Mouse (Mus musculus) intestine, embryonic 15.5 days (tissue): ENCODE data around the gene Cyth1. TPM values are rescaled to one million over a fixed set of nuclear protein-coding genes. Genes with fewer than 3 reads are reported as not detected.

Experiments
- ATAC-seq: fragments of 200-750 bp; cut with Nextera tagmentation; 2 replicates; pipeline ENCODE4 v1.8.0; 2017; ENCODE audit warnings: moderate TSS enrichment, moderate library complexity
- H3K27ac ChIP-seq: fragments of 300-500 bp; sonication (generic); 2 replicates; pipeline ENCODE4 v1.5.1; 2015; ENCODE audit warnings: mild to moderate bottlenecking, inconsistent platforms
- H3K27me3 ChIP-seq: fragments of 300-500 bp; sonication (generic); replicated peaks from 2 replicates; pipeline ENCODE4 v1.6.1; 2015; ENCODE audit warnings: inconsistent platforms
- H3K36me3 ChIP-seq: fragments of 300-500 bp; sonication (generic); 2 replicates; pipeline ENCODE4 v1.6.1; 2015; ENCODE audit warnings: inconsistent platforms
- H3K4me1 ChIP-seq: fragments of 300-500 bp; sonication (generic); replicated peaks from 2 replicates; pipeline ENCODE4 v1.6.1; 2015; ENCODE audit warnings: inconsistent platforms
- H3K4me2 ChIP-seq: fragments of 300-500 bp; sonication (generic); replicated peaks from 2 replicates; pipeline ENCODE4 v1.6.1; 2015; ENCODE audit warnings: mild to moderate bottlenecking, inconsistent platforms
- H3K4me3 ChIP-seq: fragments of 300-500 bp; sonication (generic); replicated peaks from 2 replicates; pipeline ENCODE4 v1.5.1; 2015; ENCODE audit warnings: inconsistent platforms
- H3K9ac ChIP-seq: fragments of 300-500 bp; sonication (generic); 2 replicates; pipeline ENCODE4 v1.6.1; 2015; ENCODE audit warnings: inconsistent platforms
- H3K9me3 ChIP-seq: fragments of 300-500 bp; sonication (generic); 2 replicates; pipeline ENCODE4 v1.6.1; 2016; ENCODE audit warnings: inconsistent platforms
- WGBS: fragments of 180-500 bp; shearing (Covaris S2); methylation state at CpG from one replicate; pipeline ENCODE4 v1.1.7; 2015; 5-methylcytosine and 5-hydroxymethylcytosine counted together
- polyA plus RNA-seq: library from polyadenylated mRNA; unstranded; fragments of >200 nt; fragmentation: Nextera tagmentation; extraction: Ambion mirVana; gene quantifications from 2 replicates; pipeline ENCODE4 v1.2.1, GENCODE M21; 2015

Cyth1 gene
- polyA plus RNA-seq, 1 experiment from 2014 or later = 12.1 TPM

- no peak overlapping the region for H3K4me2 ChIP-seq
- no peak overlapping the region for H3K9ac ChIP-seq
- peaks cover 16% of the 10 kb centered on the region for H3K4me1 ChIP-seq
- no peaks in the 10 kb centered on the region for H3K27me3 ChIP-seq
- no peak overlapping the region for H3K4me3 ChIP-seq
- no peak overlapping the region for H3K27ac ChIP-seq
- H3K36me3 ChIP-seq = no peaks in the 10 kb centered on the region
- 87% methylated on average over 5 of the region's 5 CpGs for WGBS
- ATAC-seq = no peak
- no peaks in the 10 kb centered on the region for H3K9me3 ChIP-seq
These were observed 96.8 kb downstream of the Cyth1 start for GRCm38 (mm10) chr11:118151423-118152180.

GRCm38 (mm10) chr11:118150115-118150701, 98.2 kb downstream of the Cyth1 start:
- peaks cover 21% of the 10 kb centered on the region for H3K4me1 ChIP-seq
- H3K36me3 ChIP-seq = no peaks in the 10 kb centered on the region
- peak; percentile 56 for ATAC-seq
- H3K4me3 ChIP-seq = no peak overlapping the region
- WGBS = 37% methylated on average over 9 of the region's 9 CpGs
- no peaks in the 10 kb centered on the region for H3K9me3 ChIP-seq
- no peaks in the 10 kb centered on the region for H3K27me3 ChIP-seq
- no peak overlapping the region for H3K9ac ChIP-seq
- peak overlapping the region; percentile 70 for H3K27ac ChIP-seq
- no peak overlapping the region for H3K4me2 ChIP-seq

- 52% methylated on average over 9 of the region's 9 CpGs for WGBS
- H3K36me3 ChIP-seq = no peaks in the 10 kb centered on the region
These were observed 100.3 kb downstream of the Cyth1 start for GRCm38 (mm10) chr11:118147877-118148637.

GRCm38 (mm10) chr11:118146446-118146845, 101.9 kb downstream of the Cyth1 start:
- Histone ChIP-seq H3K4me1 (peaks cover 21% of the 10 kb centered on the region), H3K36me3 (no peaks in the 10 kb centered on the region), H3K27me3 (no peaks in the 10 kb centered on the region), H3K9me3 (no peaks in the 10 kb centered on the region), H3K27ac (no peak overlapping the region), H3K9ac (no peak overlapping the region), H3K4me2 (0 out of 2 replicates have a peak overlapping the region, but pooled peaks have one; percentile 14), H3K4me3 (no peak overlapping the region)
- no peak for ATAC-seq
- 93% methylated on average over 10 of the region's 10 CpGs for WGBS

More at GRCm38 (mm10) chr11:118147877-118148637, 100.3 kb downstream of the Cyth1 start:
- H3K4me2 ChIP-seq = no peak overlapping the region
- H3K27ac ChIP-seq = peak overlapping the region; percentile 64; the same call in 1 of the 2 replicates
- peak; percentile 60 for ATAC-seq
- no peaks in the 10 kb centered on the region for H3K9me3 ChIP-seq
- no peak overlapping the region for H3K4me3 ChIP-seq
- H3K27me3 ChIP-seq = no peaks in the 10 kb centered on the region
- peaks cover 21% of the 10 kb centered on the region for H3K4me1 ChIP-seq
- H3K9ac ChIP-seq = no peak overlapping the region

GRCm38 (mm10) chr11:118145771-118146351, 102.5 kb downstream of the Cyth1 start:
- H3K36me3 ChIP-seq = no peaks in the 10 kb centered on the region
- no peak overlapping the region for H3K4me3 ChIP-seq
- no peaks in the 10 kb centered on the region for H3K27me3 ChIP-seq
- H3K4me2 ChIP-seq = 0 out of 2 replicates have a peak overlapping the region, but pooled peaks have one; percentile 14
- H3K9ac ChIP-seq = no peak overlapping the region
- no peak overlapping the region for H3K27ac ChIP-seq
- WGBS = 59% methylated on average over 16 of the region's 16 CpGs
- peaks cover 23% of the 10 kb centered on the region for H3K4me1 ChIP-seq
- ATAC-seq = peak; percentile 50; the same call in 1 of the 2 replicates
- H3K9me3 ChIP-seq = no peaks in the 10 kb centered on the region

- 96% methylated on average over 4 of the region's 4 CpGs for WGBS
- Histone ChIP-seq H3K9me3 (no peaks in the 10 kb centered on the region), H3K36me3 (no peaks in the 10 kb centered on the region), H3K9ac (no peak overlapping the region), H3K4me2 (no peak overlapping the region), H3K4me3 (no peak overlapping the region), H3K27me3 (no peaks in the 10 kb centered on the region), H3K4me1 (peaks cover 20% of the 10 kb centered on the region), H3K27ac (no peak overlapping the region)
- no peak for ATAC-seq
These were observed 103.3 kb downstream of the Cyth1 start for GRCm38 (mm10) chr11:118145092-118145491.

GRCm38 (mm10) chr11:118143731-118144130, 104.7 kb downstream of the Cyth1 start:
- WGBS = 90% methylated on average over 4 of the region's 4 CpGs
- H3K27ac ChIP-seq = no peak overlapping the region
- no peak overlapping the region for H3K4me2 ChIP-seq
- H3K9ac ChIP-seq = no peak overlapping the region
- ATAC-seq = no peak
- H3K9me3 ChIP-seq = no peaks in the 10 kb centered on the region
- no peaks in the 10 kb centered on the region for H3K36me3 ChIP-seq
- H3K4me1 ChIP-seq = peaks cover 15% of the 10 kb centered on the region; the same call in 1 of the 2 replicates
- no peaks in the 10 kb centered on the region for H3K27me3 ChIP-seq
- H3K4me3 ChIP-seq = no peak overlapping the region

GRCm38 (mm10) chr11:118142547-118143165, 105.7 kb downstream of the Cyth1 start:
- Histone ChIP-seq H3K27me3 (no peaks in the 10 kb centered on the region), H3K27ac (no peak overlapping the region), H3K4me1 (peaks cover 15% of the 10 kb centered on the region; the same call in 1 of the 2 replicates), H3K4me3 (no peak overlapping the region), H3K9me3 (no peaks in the 10 kb centered on the region), H3K4me2 (no peak overlapping the region), H3K9ac (no peak overlapping the region), H3K36me3 (no peaks in the 10 kb centered on the region)
- ATAC-seq = no peak
- 40% methylated on average over 7 of the region's 7 CpGs for WGBS

GRCm38 (mm10) chr11:118140771-118141565, 107.4 kb downstream of the Cyth1 start:
- Histone ChIP-seq H3K9ac (no peak overlapping the region), H3K4me1 (peaks cover 9% of the 10 kb centered on the region; the same call in 1 of the 2 replicates), H3K4me2 (no peak overlapping the region), H3K36me3 (no peaks in the 10 kb centered on the region), H3K27me3 (no peaks in the 10 kb centered on the region), H3K4me3 (no peak overlapping the region), H3K9me3 (no peaks in the 10 kb centered on the region), H3K27ac (no peak overlapping the region)
- no peak for ATAC-seq
- 49% methylated on average over 10 of the region's 10 CpGs for WGBS

- Histone ChIP-seq H3K27me3 (no peaks in the 10 kb centered on the region), H3K9ac (no peak overlapping the region), H3K36me3 (no peaks in the 10 kb centered on the region), H3K4me1 (peaks cover 19% of the 10 kb centered on the region), H3K4me3 (no peak overlapping the region), H3K9me3 (no peaks in the 10 kb centered on the region), H3K27ac (no peak overlapping the region), H3K4me2 (no peak overlapping the region)
- WGBS = 96% methylated on average over 6 of the region's 6 CpGs
- ATAC-seq = no peak
These were observed 110.0 kb downstream of the Cyth1 start for GRCm38 (mm10) chr11:118138347-118138746.

GRCm38 (mm10) chr11:118136172-118136632, 112.2 kb downstream of the Cyth1 start:
- 52% methylated on average over 5 of the region's 5 CpGs for WGBS
- no peak overlapping the region for H3K9ac ChIP-seq

More at GRCm38 (mm10) chr11:118136172-118136632, 112.2 kb downstream of the Cyth1 start:
- Histone ChIP-seq H3K27ac (no peak overlapping the region), H3K27me3 (no peaks in the 10 kb centered on the region), H3K4me2 (no peak overlapping the region), H3K4me1 (peaks cover 27% of the 10 kb centered on the region), H3K36me3 (no peaks in the 10 kb centered on the region), H3K9me3 (no peaks in the 10 kb centered on the region), H3K4me3 (no peak overlapping the region)
- ATAC-seq = no peak
